Mouse (Mus musculus) right cerebral cortex, postnatal 10 days (tissue): ENCODE measurements around the gene Usp28.
"Not testable (repeated sequence)": the region's sequence is repeated elsewhere in the genome, so short reads cannot be mapped to it uniquely, and the experiment has no call there.

Source experiments
- DNase-seq, 2 experiments: peaks; one replicate each; pipeline ENCODE4 v3.0.0; 2021; ENCODE audit warnings: low spot score in 2 of 2

Gene Usp28

GRCm38 (mm10) chr9:48984845-48985707, at the start of gene Usp28:
Gene Usp28 (plus strand): TSS chr9:48985375.
- peak; percentile 99 for DNase-seq

- DNase-seq, result no peak
These were observed 42.8 kb upstream of the Usp28 start for GRCm38 (mm10) chr9:48942349-48942748.

GRCm38 (mm10) chr9:48947565-48947964, 37.6 kb upstream of the Usp28 start:
- DNase-seq, result no peak

GRCm38 (mm10) chr9:48961314-48961713, 23.9 kb upstream of the Usp28 start:
- no peak for DNase-seq

- DNase-seq, result no peak
These were observed 23.0 kb upstream of the Usp28 start for GRCm38 (mm10) chr9:48962131-48962530.

- no peak for DNase-seq
These were observed 20.6 kb upstream of the Usp28 start, which contains the start of gene Htr3b for GRCm38 (mm10) chr9:48964587-48965040. Gene Htr3b (minus strand): TSS chr9:48964990.

- peak; percentile 52 to 81 for DNase-seq
These were observed 12.7 kb upstream of the Usp28 start for GRCm38 (mm10) chr9:48972494-48972893.

- no peak for DNase-seq
These were observed 8.4 kb upstream of the Usp28 start for GRCm38 (mm10) chr9:48976661-48977355.

- DNase-seq, result no peak
These were observed 4.8 kb upstream of the Usp28 start for GRCm38 (mm10) chr9:48980371-48980770.

- no peak for DNase-seq
These were observed 4.4 kb upstream of the Usp28 start for GRCm38 (mm10) chr9:48980781-48981180.

- DNase-seq, result no peak
These were observed 3.3 kb upstream of the Usp28 start for GRCm38 (mm10) chr9:48981827-48982226.

GRCm38 (mm10) chr9:48983801-48984200, 1.4 kb upstream of the Usp28 start:
- DNase-seq, result not testable (repeated sequence)

- no peak for DNase-seq
These were observed 793 bp upstream of the Usp28 start for GRCm38 (mm10) chr9:48984320-48984844.

GRCm38 (mm10) chr9:48985708-48986088, 523 bp downstream of the Usp28 start:
- no peak for DNase-seq

GRCm38 (mm10) chr9:48986616-48987141, 1.5 kb downstream of the Usp28 start:
- no peak for DNase-seq

- peak in 1 of 2 experiments; percentile 46 for DNase-seq
These were observed 2.3 kb downstream of the Usp28 start for GRCm38 (mm10) chr9:48987201-48988101.

GRCm38 (mm10) chr9:48991671-48992070, 6.5 kb downstream of the Usp28 start:
- DNase-seq, result no peak

GRCm38 (mm10) chr9:48994779-48995178, 9.6 kb downstream of the Usp28 start:
- DNase-seq, result no peak

- DNase-seq, result no peak
These were observed 10.6 kb downstream of the Usp28 start for GRCm38 (mm10) chr9:48995735-48996134.

- no peak for DNase-seq
These were observed 14.1 kb downstream of the Usp28 start for GRCm38 (mm10) chr9:48999256-48999655.

GRCm38 (mm10) chr9:49015824-49016223, 30.6 kb downstream of the Usp28 start:
- DNase-seq, result no peak
